Mouse (Mus musculus) lung, embryonic 15.5 days (tissue): ENCODE measurements around the gene Gm37240. TPM values are rescaled to one million over a fixed set of nuclear protein-coding genes. Genes with fewer than 3 reads are reported as not detected.
"Not testable (repeated sequence)": the region's sequence is repeated elsewhere in the genome, so short reads cannot be mapped to it uniquely, and the experiment has no call there.

Experiments
- ATAC-seq: fragments of 200-750 bp; cut with Nextera tagmentation; 2 replicates; pipeline ENCODE4 v1.8.0; 2017; ENCODE audit warnings: moderate number of reproducible peaks, borderline replicate concordance; ENCODE audit not compliant: low FRiP score, low TSS enrichment; ENCODE audit errors: extremely low read depth
- H3K27ac ChIP-seq: fragments of 300-500 bp; sonication (generic); 2 replicates; pipeline ENCODE4 v1.5.1; 2015; ENCODE audit warnings: moderate library complexity, mild to moderate bottlenecking, inconsistent platforms
- H3K27me3 ChIP-seq: fragments of 300-500 bp; sonication (generic); 2 replicates; pipeline ENCODE4 v1.6.1; 2015; ENCODE audit warnings: inconsistent platforms
- H3K36me3 ChIP-seq: fragments of 300-500 bp; sonication (generic); 2 replicates; pipeline ENCODE4 v1.6.1; 2015; ENCODE audit warnings: inconsistent platforms
- H3K4me1 ChIP-seq: fragments of 300-500 bp; sonication (generic); 2 replicates; pipeline ENCODE4 v1.6.1; 2015; ENCODE audit warnings: inconsistent platforms
- H3K4me2 ChIP-seq: fragments of 300-500 bp; sonication (generic); 2 replicates; pipeline ENCODE4 v1.6.1; 2015; ENCODE audit warnings: inconsistent platforms, mild to moderate bottlenecking, moderate library complexity
- H3K4me3 ChIP-seq: fragments of 300-500 bp; sonication (generic); 2 replicates; pipeline ENCODE4 v1.5.1; 2015; ENCODE audit warnings: mild to moderate bottlenecking, inconsistent platforms
- H3K9ac ChIP-seq: fragments of 300-500 bp; sonication (generic); 2 replicates; pipeline ENCODE4 v1.6.1; 2015; ENCODE audit warnings: inconsistent platforms
- H3K9me3 ChIP-seq: fragments of 300-500 bp; sonication (generic); 2 replicates; pipeline ENCODE4 v1.6.1; 2016; ENCODE audit warnings: inconsistent platforms
- WGBS: fragments of 180-500 bp; shearing (Covaris S2); methylation state at CpG from one replicate; pipeline ENCODE4 v1.1.7; 2015; 5-methylcytosine and 5-hydroxymethylcytosine counted together
- polyA plus RNA-seq: library from polyadenylated mRNA; unstranded; fragments of >200 nt; fragmentation: Nextera tagmentation; extraction: Ambion mirVana; gene quantifications from 2 replicates; pipeline ENCODE4 v1.2.1, GENCODE M21; 2015

Gm37240 gene
- polyA plus RNA-seq, 1 experiment from 2014 or later: 8.8 TPM

DNA sequence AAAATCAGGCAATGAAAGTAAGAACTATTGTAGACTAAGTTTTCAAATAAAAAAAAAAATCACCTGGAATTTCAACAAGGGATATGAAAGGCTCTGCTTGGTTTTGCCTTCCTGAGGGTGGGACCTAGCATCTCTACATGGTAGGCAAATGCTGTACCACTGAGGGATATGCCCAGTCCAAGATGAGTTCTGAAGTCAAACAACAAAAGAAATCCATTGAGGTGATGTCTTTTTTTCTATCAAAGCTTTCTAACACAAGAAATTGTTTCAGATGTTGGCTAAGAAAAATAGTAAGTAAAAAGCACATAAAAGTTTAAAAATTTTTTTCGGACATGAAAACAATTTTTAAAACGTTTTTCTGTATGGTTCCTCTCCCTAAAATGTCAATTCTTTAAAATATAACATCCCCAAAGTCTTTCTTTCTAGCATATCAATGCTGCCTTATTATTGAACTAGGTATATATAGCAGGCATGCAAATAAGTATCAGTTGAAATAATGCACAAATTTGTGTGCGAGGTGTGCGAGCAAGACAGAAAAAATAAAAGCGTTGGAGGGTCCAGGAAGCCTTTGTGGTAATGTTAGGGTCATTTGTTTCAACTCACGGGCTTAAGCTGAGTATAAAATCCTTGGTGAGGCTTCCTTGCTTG, 314.0 kb downstream of the Gm37240 start:
- H3K9ac ChIP-seq: no peak overlapping the region
- peaks cover 3% of the 10 kb centered on the region; the same call in 1 of the 2 replicates for H3K4me1 ChIP-seq
- H3K27me3 ChIP-seq: no peaks in the 10 kb centered on the region
- 19% methylated on average over 6 of the region's 6 CpGs for WGBS
- no peak for ATAC-seq
- no peaks in the 10 kb centered on the region for H3K36me3 ChIP-seq
- no peak overlapping the region for H3K27ac ChIP-seq
- H3K4me3 ChIP-seq: peak overlapping the region; percentile 82
- no peaks in the 10 kb centered on the region for H3K9me3 ChIP-seq
- H3K4me2 ChIP-seq: peak overlapping the region; percentile 61

DNA sequence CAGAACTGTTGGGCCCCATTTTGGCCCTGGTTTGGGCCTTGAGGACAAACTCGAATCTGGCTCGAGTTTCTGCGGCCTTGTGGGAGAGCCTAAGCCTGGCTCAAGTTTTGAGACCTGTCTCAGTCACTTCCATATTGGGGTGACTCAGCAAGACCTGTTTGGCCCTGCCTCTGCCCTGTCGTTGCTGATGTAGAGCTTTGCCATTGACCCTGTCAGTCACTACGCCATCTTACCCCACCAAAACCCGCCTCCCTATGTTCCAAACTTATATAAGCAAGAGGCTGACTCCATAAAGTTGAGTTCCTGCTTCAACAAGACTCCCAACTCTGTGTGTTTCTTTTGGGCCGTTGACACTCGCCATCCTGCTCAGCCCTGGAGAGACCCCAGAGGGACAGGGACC, 314.8 kb downstream of the Gm37240 start:
- not testable (repeated sequence) for H3K27me3 ChIP-seq, H3K4me3 ChIP-seq, H3K36me3 ChIP-seq, H3K9me3 ChIP-seq, H3K27ac ChIP-seq, ATAC-seq, H3K4me2 ChIP-seq, H3K4me1 ChIP-seq, H3K9ac ChIP-seq
- 90% methylated on average over 8 of the region's 8 CpGs for WGBS

GRCm38 (mm10) chr3:85571276-85571675, 316.0 kb downstream of the Gm37240 start:
- no peaks in the 10 kb centered on the region for H3K9me3 ChIP-seq
- H3K27me3 ChIP-seq: no peaks in the 10 kb centered on the region
- peaks cover 3% of the 10 kb centered on the region; the same call in 1 of the 2 replicates for H3K4me1 ChIP-seq
- no peak for ATAC-seq
- H3K36me3 ChIP-seq: no peaks in the 10 kb centered on the region
- H3K9ac ChIP-seq: no peak overlapping the region
- H3K27ac ChIP-seq: no peak overlapping the region
- H3K4me3 ChIP-seq: no peak overlapping the region
- no peak overlapping the region for H3K4me2 ChIP-seq
- WGBS: 63% methylated on average over 2 of the region's 2 CpGs

DNA sequence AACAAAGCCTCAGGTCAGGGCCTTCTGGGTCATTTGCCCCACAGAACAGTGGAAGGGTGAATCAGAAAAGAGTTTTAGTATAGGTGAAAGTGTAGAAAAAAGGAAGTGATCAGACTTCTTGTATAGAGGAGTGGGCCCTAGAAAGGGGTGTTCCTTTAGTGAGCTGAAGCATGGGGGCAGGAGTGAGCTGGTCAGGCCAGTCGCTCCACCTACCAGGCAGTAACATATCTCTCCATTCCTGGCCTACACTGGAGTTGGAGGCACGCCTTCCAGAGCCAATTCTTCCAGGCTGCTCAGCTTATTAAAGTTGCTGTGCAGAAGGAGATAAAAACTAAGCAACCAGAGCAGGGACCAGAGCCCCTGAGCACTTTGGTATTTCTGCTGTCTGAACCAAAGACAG, 322.7 kb downstream of the Gm37240 start:
- H3K27me3 ChIP-seq: no peaks in the 10 kb centered on the region
- H3K4me1 ChIP-seq: no peaks in the 10 kb centered on the region
- H3K27ac ChIP-seq: no peak overlapping the region
- H3K4me3 ChIP-seq: no peak overlapping the region
- ATAC-seq: no peak
- no peaks in the 10 kb centered on the region for H3K9me3 ChIP-seq
- H3K4me2 ChIP-seq: no peak overlapping the region
- H3K36me3 ChIP-seq: no peaks in the 10 kb centered on the region
- 47% methylated on average over 2 of the region's 2 CpGs for WGBS
- no peak overlapping the region for H3K9ac ChIP-seq

GRCm38 (mm10) chr3:85553731-85554277, 333.5 kb downstream of the Gm37240 start:
- no peak for ATAC-seq
- no peak overlapping the region for H3K4me3 ChIP-seq
- H3K4me1 ChIP-seq: no peaks in the 10 kb centered on the region
- no peaks in the 10 kb centered on the region for H3K36me3 ChIP-seq
- H3K9ac ChIP-seq: no peak overlapping the region
- H3K27ac ChIP-seq: no peak overlapping the region
- 81% methylated on average over 6 of the region's 6 CpGs for WGBS
- H3K4me2 ChIP-seq: no peak overlapping the region
- H3K9me3 ChIP-seq: no peaks in the 10 kb centered on the region
- H3K27me3 ChIP-seq: no peaks in the 10 kb centered on the region

DNA sequence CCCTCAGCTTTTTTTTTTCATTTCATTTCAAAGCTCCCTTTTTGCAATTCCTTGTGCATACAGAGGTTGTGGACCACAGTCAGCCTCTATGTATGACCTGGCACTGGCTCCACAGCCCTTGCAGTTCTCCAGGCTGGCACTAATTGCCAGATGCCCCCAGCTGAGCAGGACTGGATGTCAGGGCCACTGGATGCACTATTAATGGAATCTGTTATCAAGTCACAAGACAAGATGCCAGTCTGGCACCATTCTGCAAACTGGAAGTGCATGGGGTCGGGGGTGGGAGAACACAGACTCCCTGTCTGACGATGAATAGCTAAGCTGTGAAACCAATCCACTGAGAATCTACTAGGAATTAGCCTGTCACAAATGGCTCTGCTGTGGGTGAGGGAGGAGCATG, 336.0 kb downstream of the Gm37240 start:
- Histone ChIP-seq H3K4me3 (no peak overlapping the region), H3K27me3 (no peaks in the 10 kb centered on the region), H3K9me3 (no peaks in the 10 kb centered on the region), H3K4me1 (no peaks in the 10 kb centered on the region), H3K27ac (no peak overlapping the region), H3K4me2 (no peak overlapping the region), H3K9ac (no peak overlapping the region), H3K36me3 (no peaks in the 10 kb centered on the region)
- ATAC-seq: no peak
- 67% methylated on average over 2 of the region's 2 CpGs for WGBS

GRCm38 (mm10) chr3:85550312-85550711, 337.0 kb downstream of the Gm37240 start:
- H3K4me3 ChIP-seq: no peak overlapping the region
- no peak overlapping the region for H3K9ac ChIP-seq
- no peaks in the 10 kb centered on the region for H3K4me1 ChIP-seq
- no peaks in the 10 kb centered on the region for H3K36me3 ChIP-seq
- ATAC-seq: no peak
- no peaks in the 10 kb centered on the region for H3K27me3 ChIP-seq
- 70% methylated on average over 4 of the region's 4 CpGs for WGBS
- H3K9me3 ChIP-seq: no peaks in the 10 kb centered on the region
- H3K27ac ChIP-seq: no peak overlapping the region
- H3K4me2 ChIP-seq: no peak overlapping the region

DNA sequence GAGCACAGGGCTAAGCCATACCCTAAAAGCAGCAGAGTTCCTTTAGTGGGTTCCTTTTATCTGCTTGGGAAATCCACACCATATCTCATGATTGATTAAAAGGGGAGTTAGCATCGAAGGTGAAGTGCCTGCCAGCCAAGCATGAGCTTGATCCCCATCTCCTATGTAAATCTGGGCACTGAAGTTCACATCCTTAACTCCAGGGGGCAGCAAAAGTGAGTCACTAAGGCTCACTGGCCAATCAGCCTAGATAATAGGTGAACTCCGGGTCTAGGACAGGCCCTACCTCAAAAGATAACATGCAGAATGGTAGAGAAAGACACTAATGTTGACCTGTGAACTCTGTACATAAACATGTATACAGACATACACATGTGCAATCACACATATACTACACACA, 343.7 kb downstream of the Gm37240 start:
- Histone ChIP-seq H3K9me3 (no peaks in the 10 kb centered on the region), H3K4me1 (no peaks in the 10 kb centered on the region), H3K27me3 (no peaks in the 10 kb centered on the region), H3K36me3 (no peaks in the 10 kb centered on the region), H3K9ac (no peak overlapping the region), H3K4me3 (no peak overlapping the region), H3K4me2 (no peak overlapping the region), H3K27ac (no peak overlapping the region)
- ATAC-seq: no peak
- WGBS: 55% methylated on average over 2 of the region's 2 CpGs

DNA sequence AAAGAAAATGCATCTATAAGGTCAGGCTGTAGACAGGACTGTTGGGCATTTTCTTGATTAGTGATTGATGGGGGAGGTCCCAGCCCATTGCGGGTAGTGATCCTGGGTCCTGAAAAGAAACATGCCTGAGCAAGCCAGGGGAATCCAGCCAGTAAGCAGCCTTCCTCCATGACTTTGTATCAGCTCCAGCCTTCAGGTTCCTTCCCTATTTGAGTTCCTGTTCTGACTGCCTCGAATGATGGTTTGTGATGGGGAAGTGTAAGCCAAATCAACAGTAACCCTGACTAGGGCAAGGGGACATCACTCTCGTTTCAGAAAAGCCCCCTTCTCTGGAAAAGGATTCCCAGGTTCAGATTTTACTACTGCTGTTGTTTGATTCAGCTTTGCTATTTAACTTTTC, 344.6 kb downstream of the Gm37240 start:
- Histone ChIP-seq H3K4me3 (no peak overlapping the region), H3K27me3 (no peaks in the 10 kb centered on the region), H3K4me1 (no peaks in the 10 kb centered on the region), H3K9ac (no peak overlapping the region), H3K9me3 (no peaks in the 10 kb centered on the region), H3K36me3 (no peaks in the 10 kb centered on the region), H3K27ac (no peak overlapping the region), H3K4me2 (no peak overlapping the region)
- ATAC-seq: no peak
- WGBS: 62% methylated on average over 3 of the region's 3 CpGs

GRCm38 (mm10) chr3:85535621-85536520, 351.4 kb downstream of the Gm37240 start:
- Histone ChIP-seq H3K9ac (no peak overlapping the region), H3K9me3 (no peaks in the 10 kb centered on the region), H3K36me3 (no peaks in the 10 kb centered on the region), H3K27ac (no peak overlapping the region), H3K27me3 (no peaks in the 10 kb centered on the region), H3K4me3 (no peak overlapping the region), H3K4me2 (no peak overlapping the region), H3K4me1 (no peaks in the 10 kb centered on the region)
- WGBS: 47% methylated on average over 11 of the region's 11 CpGs
- ATAC-seq: no peak

DNA sequence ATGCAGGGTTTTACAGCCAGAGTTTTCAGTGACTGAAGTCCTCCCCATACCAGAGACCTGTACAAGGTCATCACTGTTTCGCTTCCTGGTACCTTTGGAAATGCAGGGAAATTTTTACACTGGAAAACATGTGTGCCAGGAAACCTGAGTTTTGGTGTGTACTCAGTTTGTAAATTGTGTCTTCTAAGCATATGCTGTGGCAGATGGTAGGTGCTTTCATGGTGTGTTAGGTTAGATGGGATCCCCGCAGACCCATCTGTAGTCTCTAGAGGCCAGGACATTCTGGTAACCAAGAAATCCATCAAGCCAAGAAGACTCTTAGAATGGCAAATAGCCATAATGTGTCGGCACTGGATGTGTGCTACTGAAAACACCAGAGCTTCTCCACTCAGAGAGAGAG, 352.3 kb downstream of the Gm37240 start:
- Histone ChIP-seq H3K36me3 (no peaks in the 10 kb centered on the region), H3K27me3 (no peaks in the 10 kb centered on the region), H3K4me3 (no peak overlapping the region), H3K4me1 (no peaks in the 10 kb centered on the region), H3K27ac (no peak overlapping the region), H3K9ac (no peak overlapping the region), H3K9me3 (no peaks in the 10 kb centered on the region), H3K4me2 (no peak overlapping the region)
- no peak for ATAC-seq
- WGBS: 71% methylated on average over 3 of the region's 3 CpGs

- no peak for ATAC-seq
- Histone ChIP-seq H3K4me3 (no peak overlapping the region), H3K36me3 (no peaks in the 10 kb centered on the region), H3K4me1 (no peaks in the 10 kb centered on the region), H3K9me3 (no peaks in the 10 kb centered on the region), H3K27ac (no peak overlapping the region), H3K4me2 (no peak overlapping the region), H3K9ac (no peak overlapping the region), H3K27me3 (no peaks in the 10 kb centered on the region)
- 87% methylated on average over 3 of the region's 3 CpGs for WGBS
Observed at GRCm38 (mm10) chr3:85532376-85532775, 354.9 kb downstream of the Gm37240 start.
